Mouse (Mus musculus) C2C12 (cell line): ENCODE results near the gene Klf2.

Experiments used
- CTCF ChIP-seq: IDR thresholded peaks from one replicate; pipeline ENCODE4 v1.5.1; 2011; ENCODE audit not compliant: control insufficient read depth, insufficient read depth, insufficient read length
- FOSL1 ChIP-seq: IDR thresholded peaks from one replicate; pipeline ENCODE4 v1.8.0; 2011; ENCODE audit warnings: mild to moderate bottlenecking, low read length; ENCODE audit not compliant: poor library complexity, insufficient read depth, severe bottlenecking
- MAX ChIP-seq: IDR thresholded peaks from one replicate; pipeline ENCODE4 v1.6.1; 2011; ENCODE audit warnings: mild to moderate bottlenecking, control low read depth
- USF1 ChIP-seq: IDR thresholded peaks from one replicate; pipeline ENCODE4 v1.6.1; 2011; ENCODE audit warnings: low read depth, mild to moderate bottlenecking, control low read depth, moderate library complexity

DNA sequence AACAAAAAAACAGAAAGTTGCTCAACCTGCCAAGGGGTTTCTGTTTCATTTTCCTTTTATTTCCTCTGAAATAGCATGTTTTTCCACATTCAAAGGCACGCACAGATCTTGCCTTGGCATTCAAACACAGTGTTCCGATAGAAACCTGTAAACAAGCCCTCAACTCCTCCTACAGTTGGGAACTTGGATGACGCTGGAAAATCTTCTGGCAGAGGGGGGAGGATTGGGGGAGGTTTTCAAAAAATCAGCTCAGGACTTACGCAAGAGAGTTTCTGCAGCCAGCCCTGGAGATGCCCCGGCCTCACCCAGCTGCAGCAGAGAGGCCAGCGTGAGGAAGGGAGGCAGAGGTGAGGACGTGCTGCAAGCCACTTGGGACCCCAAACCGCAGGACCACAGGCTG, 15.2 kb upstream of the Klf2 start:
- TF ChIP-seq FOSL1 (no peak), CTCF (no peak), USF1 (no peak), MAX (no peak)
